Mouse (Mus musculus): ENCODE measurements around the gene Abhd4.

DNA sequence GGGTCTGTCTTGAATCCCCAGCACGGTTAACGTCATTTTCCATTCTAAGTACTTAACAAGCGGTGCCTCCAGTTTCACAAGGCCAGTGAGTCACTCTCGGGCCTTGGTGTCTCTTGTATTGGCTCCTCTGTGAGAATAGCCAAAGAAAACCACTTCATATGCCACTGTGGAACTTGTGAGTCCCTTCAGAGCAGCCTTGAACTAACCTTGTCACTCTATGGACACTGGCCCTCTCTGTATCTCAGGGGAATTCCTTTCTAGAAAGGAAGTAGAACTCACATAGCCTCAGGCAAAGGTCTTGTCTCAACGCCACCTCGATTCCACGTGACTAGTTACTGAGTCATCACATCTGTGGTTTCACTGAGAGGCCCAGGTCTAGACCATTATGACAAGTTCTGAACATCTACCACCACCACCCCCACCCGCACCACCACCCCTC lies 31.7 kb upstream of the Abhd4 start:
- TF ChIP-seq CTCF (IDR thresholded peaks at IDR 0.05; ENCODE audit: low read depth) = no peak
- no peak for TF ChIP-seq EP300 (optimal IDR thresholded peaks at IDR 0.05)

Measured in stomach, postnatal 0 days (tissue).